Mouse (Mus musculus) E14TG2a.4 (cell line): ENCODE results near the gene Myh7.

ENCODE experiments used
- CTCF ChIP-seq: conservative IDR thresholded peaks from 2 replicates; pipeline ENCODE4 v1.5.1; 2014; ENCODE audit warnings: low read length
- NANOG ChIP-seq: IDR thresholded peaks from 2 replicates; pipeline ENCODE4 v1.6.1; 2014; ENCODE audit warnings: borderline replicate concordance, low read length, mixed read lengths

DNA sequence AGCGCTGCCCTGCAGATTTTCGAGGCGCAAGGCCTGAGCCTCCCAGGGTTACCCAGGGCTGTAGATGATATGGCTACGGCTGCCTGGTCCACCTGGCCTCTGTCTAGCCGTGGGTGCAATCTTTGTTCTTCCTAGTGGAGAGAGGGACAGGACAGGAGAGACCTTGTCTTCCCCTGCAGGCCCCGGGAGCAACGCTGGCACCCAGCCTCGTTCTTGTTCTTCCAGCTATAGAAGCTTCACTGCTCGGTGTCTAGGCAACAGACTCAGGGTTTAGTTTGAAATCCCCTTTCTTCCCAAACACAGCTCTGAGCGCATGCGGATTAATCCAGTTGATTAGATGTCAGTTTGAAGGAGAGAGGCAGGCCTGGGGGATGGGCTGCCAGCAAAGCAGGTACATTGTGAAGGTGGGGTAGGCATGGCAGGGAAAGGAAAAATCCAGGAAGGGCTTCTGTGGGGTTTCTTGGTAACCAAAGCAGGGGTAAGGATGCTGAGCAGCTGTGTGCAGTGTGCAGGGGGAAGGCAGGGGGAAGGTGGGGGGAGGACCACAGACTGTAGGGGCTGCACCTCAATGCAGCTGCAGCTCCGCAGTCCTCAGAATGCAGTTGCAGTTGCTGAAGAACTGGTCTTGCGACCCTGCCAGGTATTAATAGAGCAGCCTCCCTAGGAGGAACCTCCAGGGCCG lies 1.2 kb upstream of the Myh7 start:
- TF ChIP-seq CTCF (no peak), NANOG (no peak)
